Mouse (Mus musculus) adrenal gland, adult (tissue): Measurements from ENCODE around the gene Ralb.

Experiments
- DNase-seq, 2 experiments: peaks; one replicate each; pipeline ENCODE4 v3.0.0; 2022 to 2023; ENCODE audit warnings: low spot score in 1 of 2; ENCODE audit not compliant: inconsistent age in 2 of 2

Ralb gene

GRCm38 (mm10) chr1:119456671-119457527 is 47.7 kb downstream of the Ralb start:
- DNase-seq: no peak

- DNase-seq: peak in 1 of 2 experiments; percentile 56
Observed at GRCm38 (mm10) chr1:119453731-119454130, 50.9 kb downstream of the Ralb start.

- DNase-seq: no peak
Observed at GRCm38 (mm10) chr1:119451417-119451816, 53.2 kb downstream of the Ralb start.

- no peak for DNase-seq
Observed at GRCm38 (mm10) chr1:119450651-119451345, 53.8 kb downstream of the Ralb start.

GRCm38 (mm10) chr1:119446753-119447283 is 57.8 kb downstream of the Ralb start:
- no peak for DNase-seq

GRCm38 (mm10) chr1:119443591-119444350 is 60.8 kb downstream of the Ralb start:
- DNase-seq: no peak

- no peak for DNase-seq
Observed at GRCm38 (mm10) chr1:119442901-119443300, 61.7 kb downstream of the Ralb start.

- no peak for DNase-seq
Observed at GRCm38 (mm10) chr1:119438105-119438637, 66.4 kb downstream of the Ralb start.

- DNase-seq: no peak
Observed at GRCm38 (mm10) chr1:119437401-119437800, 67.2 kb downstream of the Ralb start.

- DNase-seq: peak in 1 of 2 experiments; percentile 46
Observed at GRCm38 (mm10) chr1:119424141-119424860, 80.3 kb downstream of the Ralb start.

GRCm38 (mm10) chr1:119423510-119423909 is 81.1 kb downstream of the Ralb start:
- peak; percentile 57 to 88 for DNase-seq

GRCm38 (mm10) chr1:119422460-119423015 is 82.1 kb downstream of the Ralb start:
- peak in 1 of 2 experiments; percentile 60 for DNase-seq

- DNase-seq: peak; percentile 51 to 86
Observed at GRCm38 (mm10) chr1:119421576-119422421, 82.8 kb downstream of the Ralb start, which contains the start of gene Inhbb. Gene Inhbb, minus strand, starts transcription at chr1:119422248.

GRCm38 (mm10) chr1:119420984-119421575 is 83.5 kb downstream of the Ralb start:
- DNase-seq: peak; percentile 36 to 78
